Mouse (Mus musculus) heart, embryonic 14.5 days (tissue): Measurements from ENCODE around the gene Serpina3n. TPM values are rescaled to one million over a fixed set of nuclear protein-coding genes. Genes with fewer than 3 reads are reported as not detected.
"Not testable (repeated sequence)": the region's sequence is repeated elsewhere in the genome, so short reads cannot be mapped to it uniquely, and the experiment has no call there.

Source experiments
- ATAC-seq: fragments of 200-750 bp; cut with Nextera tagmentation; 2 replicates; pipeline ENCODE4 v1.8.0; 2017; ENCODE audit warnings: low read depth, moderate TSS enrichment; ENCODE audit not compliant: insufficient number of reproducible peaks, insufficient read depth, low FRiP score
- H3K27ac ChIP-seq, 2 experiments: fragments of 200-500 bp in 1 of 2; fragments of 300-500 bp in 1 of 2; sonication (generic) in 1 of 2; replicated peaks in 1 of 2; 2 replicates each; pipeline ENCODE4 v1.5.1; 2012 to 2014; ENCODE audit warnings: low read depth in 2 of 2, low read length in 2 of 2, control low read depth in 1 of 2, mild to moderate bottlenecking in 1 of 2, mixed read lengths in 1 of 2; ENCODE audit not compliant: control insufficient read depth in 1 of 2, insufficient read depth in 1 of 2
- H3K27me3 ChIP-seq: fragments of 300-500 bp; sonication (generic); 2 replicates; pipeline ENCODE4 v1.6.1; 2014; ENCODE audit warnings: mild to moderate bottlenecking, low read length, control low read depth; ENCODE audit not compliant: control insufficient read depth, insufficient read depth
- H3K36me3 ChIP-seq: fragments of 300-500 bp; sonication (generic); 2 replicates; pipeline ENCODE4 v1.6.1; 2014; ENCODE audit warnings: mild to moderate bottlenecking, control low read depth, low read length, mixed read lengths; ENCODE audit not compliant: control insufficient read depth, insufficient read depth
- H3K4me1 ChIP-seq, 2 experiments: fragments of 200-500 bp in 1 of 2; fragments of 300-500 bp in 1 of 2; sonication (generic) in 1 of 2; 2 replicates each; pipeline ENCODE4 v1.6.1; 2012 to 2014; ENCODE audit warnings: low read length in 2 of 2, control low read depth in 1 of 2, mixed read lengths in 1 of 2; ENCODE audit not compliant: control insufficient read depth in 2 of 2, insufficient read depth in 2 of 2
- H3K4me2 ChIP-seq: fragments of 300-500 bp; sonication (generic); 2 replicates; pipeline ENCODE4 v1.6.1; 2014; ENCODE audit warnings: mild to moderate bottlenecking, low read length
- H3K4me3 ChIP-seq, 2 experiments: fragments of 200-500 bp in 1 of 2; fragments of 300-500 bp in 1 of 2; sonication (generic) in 1 of 2; 2 replicates each; pipeline ENCODE4 v1.5.1; 2012 to 2014; ENCODE audit warnings: low read length in 2 of 2, mild to moderate bottlenecking in 2 of 2, control low read depth in 1 of 2, low read depth in 1 of 2, moderate library complexity in 1 of 2; ENCODE audit not compliant: control insufficient read depth in 1 of 2, insufficient read depth in 1 of 2
- H3K9ac ChIP-seq: fragments of 300-500 bp; sonication (generic); 2 replicates; pipeline ENCODE4 v1.6.1; 2014; ENCODE audit warnings: mild to moderate bottlenecking, low read length
- H3K9me3 ChIP-seq: fragments of 300-500 bp; sonication (generic); 2 replicates; pipeline ENCODE4 v1.6.1; 2016; ENCODE audit warnings: low read length, control low read depth; ENCODE audit not compliant: control insufficient read depth
- WGBS: fragments of 180-500 bp; shearing (Covaris S2); extraction: QIAGEN DNeasy Blood & Tissue Kit; methylation state at CpG from one replicate; pipeline ENCODE4 v1.1.7; 2014; 5-methylcytosine and 5-hydroxymethylcytosine counted together
- polyA plus RNA-seq: library from polyadenylated mRNA; unstranded; fragments of >200 nt; fragmentation: Nextera tagmentation; extraction: Ambion mirVana; gene quantifications from 2 replicates; pipeline ENCODE4 v1.2.1, GENCODE M21; 2014

Gene Serpina3n
- polyA plus RNA-seq, 1 experiment from 2014 or later, result 0.28 TPM

DNA sequence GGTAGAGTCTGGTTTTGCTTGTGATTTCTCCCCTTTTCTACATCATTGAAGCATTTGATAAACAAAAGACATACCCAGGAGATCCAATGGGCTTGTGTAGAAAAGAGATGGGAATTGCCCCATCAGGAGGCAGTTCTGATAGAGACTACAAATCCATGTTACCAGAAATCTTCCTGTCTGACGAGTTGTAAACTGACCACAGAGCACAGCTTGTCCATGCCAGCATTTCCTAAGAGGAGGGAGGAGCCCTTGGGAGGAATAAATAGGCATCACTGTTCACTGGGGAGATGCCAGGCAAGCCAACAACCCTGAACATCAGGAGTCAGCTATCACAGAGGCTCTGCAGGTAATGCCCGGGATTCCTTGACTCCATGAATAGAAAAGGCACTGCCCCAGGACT lies 19.7 kb upstream of the Serpina3n start:
- ATAC-seq, H3K4me1 ChIP-seq, H3K36me3 ChIP-seq, H3K4me2 ChIP-seq, H3K9ac ChIP-seq, H3K9me3 ChIP-seq, H3K4me3 ChIP-seq, H3K27ac ChIP-seq, H3K27me3 ChIP-seq: not testable (repeated sequence)
- WGBS, result 40% methylated on average over 2 of the region's 2 CpGs

DNA sequence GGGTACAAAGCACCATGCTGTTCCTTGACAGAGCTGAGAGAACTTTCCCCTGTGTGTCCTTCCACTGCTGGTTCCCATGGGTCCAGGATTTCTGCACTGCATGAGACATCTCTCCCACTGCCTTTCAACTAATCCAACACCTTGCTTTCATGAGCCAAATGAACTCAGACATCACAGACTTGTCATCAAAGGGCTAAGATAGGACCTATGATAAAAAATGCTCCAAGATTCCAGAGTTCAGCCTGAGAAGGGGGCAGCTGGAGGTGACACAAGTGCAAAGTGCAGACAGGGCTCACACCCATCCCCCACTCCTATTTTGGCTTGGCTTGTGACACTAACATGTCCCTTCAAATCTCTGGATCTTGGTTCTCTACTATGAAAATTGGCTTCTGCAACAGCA lies 18.1 kb upstream of the Serpina3n start:
- H3K27ac ChIP-seq, result no peak overlapping the region
- no peak overlapping the region for H3K4me2 ChIP-seq
- no peaks in the 10 kb centered on the region for H3K27me3 ChIP-seq
- H3K9me3 ChIP-seq, result no peaks in the 10 kb centered on the region
- no peak for ATAC-seq
- no peaks in the 10 kb centered on the region for H3K4me1 ChIP-seq
- no peak overlapping the region for H3K9ac ChIP-seq
- H3K4me3 ChIP-seq, result no peak overlapping the region
- no peaks in the 10 kb centered on the region for H3K36me3 ChIP-seq

DNA sequence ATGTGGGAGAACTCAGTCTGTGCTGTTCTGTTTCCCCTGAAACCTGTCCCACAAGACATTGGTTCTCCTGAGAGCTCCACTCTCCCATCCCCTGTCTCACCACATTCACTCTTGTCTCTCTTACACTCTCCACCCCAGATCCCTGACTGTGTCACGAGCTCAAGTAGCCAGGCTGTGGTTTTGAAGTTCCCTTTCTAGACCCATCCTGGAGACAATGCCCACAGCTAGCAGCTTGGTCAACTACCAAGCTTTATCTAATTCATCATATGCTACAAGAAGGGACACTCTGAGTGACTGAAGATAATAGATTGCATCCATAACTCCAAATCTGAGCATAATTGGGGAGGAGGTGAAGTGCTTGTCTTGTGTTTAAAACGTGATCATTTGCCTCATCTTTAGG lies 15.5 kb upstream of the Serpina3n start:
- H3K27ac ChIP-seq, H3K27me3 ChIP-seq, H3K4me1 ChIP-seq, ATAC-seq, H3K9ac ChIP-seq, H3K4me3 ChIP-seq, H3K9me3 ChIP-seq, H3K4me2 ChIP-seq, H3K36me3 ChIP-seq: not testable (repeated sequence)
- 56% methylated on average over 2 of the region's 2 CpGs for WGBS

DNA sequence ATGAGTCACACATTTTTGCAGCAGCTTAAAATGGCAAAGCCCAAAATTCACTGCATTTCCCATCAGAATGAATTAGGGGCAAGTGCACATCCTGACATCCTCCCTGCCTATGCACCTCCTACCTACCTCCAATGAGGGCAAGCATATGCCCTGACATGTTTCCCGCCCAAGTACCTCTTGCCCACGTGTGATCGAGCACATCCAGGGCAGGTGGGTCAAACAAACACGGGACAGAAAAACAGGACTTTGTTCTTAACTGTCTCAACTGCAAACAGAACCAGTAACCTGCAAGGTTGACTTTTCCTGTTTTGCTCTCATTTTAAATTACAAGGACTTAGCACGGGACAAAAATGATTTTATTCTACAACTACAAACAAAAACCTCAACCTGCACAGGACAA lies 2.6 kb upstream of the Serpina3n start:
- Histone ChIP-seq H3K4me1 (0 out of 4 replicates have a peak, but pooled peaks cover 0 to 2% of the 10 kb centered on the region in 2 experiments), H3K36me3 (no peaks in the 10 kb centered on the region), H3K9me3 (no peaks in the 10 kb centered on the region), H3K27ac (no peak overlapping the region), H3K4me3 (no peak overlapping the region), H3K4me2 (no peak overlapping the region), H3K27me3 (no peaks in the 10 kb centered on the region; the same call in 1 of the 2 replicates), H3K9ac (no peak overlapping the region)
- WGBS, result 69% methylated on average over 5 of the region's 5 CpGs
- no peak for ATAC-seq

GRCm38 (mm10) chr12:104412507-104412906 lies 6.0 kb downstream of the Serpina3n start:
- no peak overlapping the region for H3K4me3 ChIP-seq
- 81% methylated on average over 6 of the region's 6 CpGs for WGBS
- H3K4me1 ChIP-seq, result no peaks in the 10 kb centered on the region
- no peaks in the 10 kb centered on the region for H3K9me3 ChIP-seq
- H3K27me3 ChIP-seq, result peaks cover 4% of the 10 kb centered on the region
- no peak overlapping the region for H3K9ac ChIP-seq
- no peak overlapping the region for H3K4me2 ChIP-seq
- ATAC-seq, result no peak
- H3K36me3 ChIP-seq, result no peaks in the 10 kb centered on the region
- H3K27ac ChIP-seq, result no peak overlapping the region

- ATAC-seq, result no peak
- no peak overlapping the region for H3K9ac ChIP-seq
- peaks cover 11% of the 10 kb centered on the region for H3K27me3 ChIP-seq
- no peaks in the 10 kb centered on the region for H3K36me3 ChIP-seq
- no peak overlapping the region for H3K4me2 ChIP-seq
- no peak overlapping the region for H3K27ac ChIP-seq
- no peaks in the 10 kb centered on the region; a peak in 1 of 4 replicates for H3K4me1 ChIP-seq
- WGBS, result 57% methylated on average over 2 of the region's 2 CpGs
- H3K9me3 ChIP-seq, result no peaks in the 10 kb centered on the region
- no peak overlapping the region for H3K4me3 ChIP-seq
Measured at GRCm38 (mm10) chr12:104414576-104414975, 8.0 kb downstream of the Serpina3n start.

DNA sequence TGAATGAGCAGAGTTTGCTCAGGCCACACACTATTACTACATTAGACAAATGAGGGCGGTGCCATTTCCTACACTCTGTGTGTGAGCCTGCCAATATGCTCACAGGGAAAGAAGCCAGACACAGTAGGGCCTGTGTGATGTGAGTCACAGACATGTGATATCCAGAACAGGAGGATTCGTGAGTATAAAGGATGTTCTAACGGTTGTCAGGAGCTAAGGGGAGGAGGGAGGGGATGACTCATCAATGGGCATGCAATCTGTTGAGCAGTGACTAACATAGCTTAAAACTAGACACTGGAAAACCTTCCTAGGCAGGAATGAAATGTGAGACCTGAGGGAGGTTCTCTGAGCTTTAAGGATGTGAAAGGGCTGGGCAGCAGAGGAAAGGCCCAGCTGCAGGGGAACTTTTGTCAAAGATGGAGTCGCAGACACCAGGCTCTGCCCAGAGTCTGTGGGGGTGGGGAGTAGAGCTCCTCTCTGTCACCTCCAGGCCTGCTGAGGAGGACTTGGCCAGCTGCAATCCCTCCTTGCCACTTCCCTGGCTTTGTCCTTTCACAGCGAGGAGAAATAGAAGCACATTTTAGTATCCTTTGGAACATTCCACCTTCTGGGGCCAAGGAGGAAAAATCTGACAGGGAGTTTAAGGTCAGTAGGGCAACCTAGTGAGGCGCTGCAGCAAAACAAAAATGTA lies 9.2 kb downstream of the Serpina3n start:
- Histone ChIP-seq H3K36me3 (no peaks in the 10 kb centered on the region), H3K27me3 (peaks cover 11% of the 10 kb centered on the region), H3K27ac (0 out of 4 replicates have a peak overlapping the region, but pooled peaks of 1 of the 2 experiments have one; percentile 9), H3K9me3 (no peaks in the 10 kb centered on the region), H3K4me2 (no peak overlapping the region), H3K4me1 (no peaks in the 10 kb centered on the region; a peak in 1 of 4 replicates), H3K4me3 (no peak overlapping the region), H3K9ac (no peak overlapping the region)
- 35% methylated on average over 6 of the region's 6 CpGs for WGBS
- peak; percentile 60; the same call in 1 of the 2 replicates for ATAC-seq
